Mouse (Mus musculus): ENCODE measurements around the gene Tmsb15l.

DNA sequence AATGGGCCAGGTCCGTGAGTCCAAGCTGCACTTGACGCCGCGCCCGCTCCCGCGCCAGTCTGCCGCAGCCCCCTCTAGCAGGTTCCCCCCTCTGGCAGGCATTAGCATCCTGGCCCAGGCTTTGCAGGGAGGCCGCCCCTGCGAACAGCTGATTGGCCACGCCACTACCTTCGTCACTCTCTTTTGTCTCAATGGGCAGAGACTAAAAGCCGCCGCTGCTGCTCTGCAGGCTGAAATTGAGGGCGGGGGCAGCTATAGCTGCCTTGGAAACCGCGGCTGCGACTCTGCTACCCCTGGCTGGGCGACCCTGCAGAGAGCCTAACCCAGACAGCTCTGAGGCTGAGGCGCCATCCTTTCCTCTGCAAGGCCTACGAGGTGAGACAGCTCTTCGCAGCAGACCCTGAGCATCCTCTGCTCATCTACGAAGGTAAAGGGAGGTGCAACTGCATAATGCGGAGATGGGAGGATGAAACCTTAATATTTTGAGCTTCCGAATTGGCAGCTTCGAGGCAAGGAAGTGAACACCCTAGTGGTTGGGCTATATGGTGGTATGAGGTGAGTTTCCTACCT is 16.4 kb upstream of the Tmsb15l start, which contains the start of gene Zcchc18:
- TF ChIP-seq POLR2A (IDR thresholded peaks at IDR 0.05; ENCODE audit: borderline replicate concordance, control insufficient read depth, low read depth, low read length) (peak; percentile 75; the same call in 1 of the 2 replicates), CTCF (IDR thresholded peaks at IDR 0.05; ENCODE audit: control insufficient read depth, insufficient read depth, low read length) (no peak)

Data from bone marrow, adult 2 months (tissue).